ENCODE assay signal across 8 mouse cellular contexts in genomic region chr3:158210026-158210425, GRCm38 (mm10).
DNase-seq lines count a peak whose midpoint lies in the region; ATAC-seq lines count a peak whose summit lies in the region.

No protein-coding gene starts in this region.

- no peak for ATAC-seq in erythroid progenitor cell, adult 5-6 weeks (replicated peaks; ENCODE audit: low FRiP score, poor library complexity, severe bottlenecking)

- peak; percentile 36 to 43 for DNase-seq in left cerebral cortex, adult 18-20 months (ENCODE audit: low spot score in 2 of 2)
- DNase-seq in left cerebral cortex, adult 8-10 months (ENCODE audit: low spot score in 2 of 2): no peak
- peak; percentile 16 for DNase-seq in WW6 (ENCODE audit: low read depth, low spot score)
- DNase-seq in fibroblast of lung, adult 2 months (ENCODE audit: low read depth): peak; percentile 10
- peak; percentile 7 for DNase-seq in kidney, adult 11 months
- DNase-seq in lung, postnatal 36 days: peak; percentile 1
- no peak for DNase-seq in heart, postnatal 36 days

- intact Hi-C loops in heart, postnatal 36 days (cut with DNase I): no loop called here

Comparison
In these comparisons a context has a peak if more than half of its experiments do, and no peak if none do; other contexts are left out.
1. DNase-seq: peak in left cerebral cortex, adult 18-20 months (2 of 2), WW6 (single experiment), fibroblast of lung, adult 2 months (single experiment), kidney, adult 11 months (single experiment) and lung, postnatal 36 days (single experiment); none in left cerebral cortex, adult 8-10 months (0 of 2) and heart, postnatal 36 days (0 of 2).